Mouse (Mus musculus): ENCODE results near the gene Trak1. TPM values are rescaled to one million over a fixed set of nuclear protein-coding genes. Genes with fewer than 3 reads are reported as not detected.
A peak's percentile ranks its signal among the peaks of the same experiment; 100 is the strongest.
"Not testable (repeated sequence)": the region's sequence is repeated elsewhere in the genome, so short reads cannot be mapped to it uniquely, and the experiment has no call there.

Gene Trak1
- total RNA-seq, 4 experiments from 2014 or later: 206 to 233 (median 225) TPM

GRCm38 (mm10) chr9:121426451-121426850 is 129.1 kb downstream of the Trak1 start:
- no peak for DNase-seq (ENCODE audit: low spot score in 2 of 2)

DNA sequence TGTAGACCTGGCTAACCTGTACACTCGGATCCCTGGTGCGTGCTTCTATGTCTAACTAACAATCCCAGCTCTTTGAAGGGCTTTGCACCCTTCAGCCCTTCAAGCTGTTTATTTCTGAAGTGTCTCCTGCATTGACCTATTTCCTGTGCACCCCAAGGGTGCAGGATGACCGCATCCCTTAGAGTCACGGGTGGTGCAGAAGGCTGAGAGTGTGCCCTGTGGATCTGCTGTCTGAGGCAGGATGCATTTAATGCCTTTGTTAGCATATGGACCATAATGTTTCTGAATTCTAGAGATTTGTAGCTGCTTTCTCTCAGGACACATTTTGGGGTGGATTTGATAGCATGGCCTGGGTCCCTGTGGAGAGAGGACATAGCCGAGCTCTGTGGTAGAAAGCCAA is 129.6 kb downstream of the Trak1 start:
- no peak for DNase-seq (ENCODE audit: low spot score in 2 of 2)

- DNase-seq (ENCODE audit: low spot score in 2 of 2): no peak
These were observed 132.3 kb downstream of the Trak1 start for GRCm38 (mm10) chr9:121429592-121429991.

DNA sequence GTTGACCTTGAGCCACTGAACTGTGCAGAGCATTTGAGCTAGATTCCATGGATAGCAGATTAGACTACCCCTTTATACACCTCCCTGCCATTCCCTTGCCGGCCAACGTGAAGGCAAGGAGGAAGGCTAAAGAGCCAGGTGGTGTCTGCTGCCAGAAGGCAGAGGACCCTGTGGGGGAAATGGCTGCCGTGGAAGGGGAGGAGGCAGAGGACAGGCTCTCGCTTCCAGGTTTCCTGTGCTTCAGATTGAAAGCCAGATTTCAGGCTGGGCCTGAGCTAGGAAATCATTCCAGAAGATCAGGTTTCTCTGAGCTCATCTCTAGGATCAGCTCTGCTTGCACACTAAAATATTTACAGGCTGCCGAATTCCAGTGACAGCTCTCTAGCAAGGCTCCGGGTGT is 133.1 kb downstream of the Trak1 start:
- DNase-seq (ENCODE audit: low spot score in 2 of 2): no peak

GRCm38 (mm10) chr9:121433745-121434528 is 136.6 kb downstream of the Trak1 start:
- DNase-seq (ENCODE audit: low spot score in 2 of 2): no peak

- DNase-seq (ENCODE audit: low spot score in 2 of 2): no peak
These were observed 138.1 kb downstream of the Trak1 start for GRCm38 (mm10) chr9:121435332-121435956.

DNA sequence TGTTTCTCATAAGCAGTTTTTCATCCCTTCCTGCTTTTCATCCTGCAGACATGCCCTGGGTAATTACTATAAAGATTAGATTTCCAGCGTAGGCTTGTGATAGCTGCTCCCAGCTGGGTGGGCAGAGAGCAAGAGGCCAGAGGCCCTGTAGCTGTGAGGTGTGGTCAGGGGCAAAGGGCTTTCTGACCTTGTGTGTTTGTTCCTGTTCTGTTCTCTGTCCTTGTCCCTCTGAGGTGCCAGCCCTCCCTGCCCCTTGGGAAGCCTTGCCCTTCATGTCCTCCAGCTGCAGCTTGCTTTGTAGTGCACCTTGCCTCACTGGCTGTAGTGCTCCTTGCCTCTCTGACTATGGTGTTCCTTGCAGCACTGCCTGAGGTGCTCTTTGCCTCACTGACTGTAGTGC is 139.2 kb downstream of the Trak1 start:
- DNase-seq (ENCODE audit: low spot score in 2 of 2): no peak

DNA sequence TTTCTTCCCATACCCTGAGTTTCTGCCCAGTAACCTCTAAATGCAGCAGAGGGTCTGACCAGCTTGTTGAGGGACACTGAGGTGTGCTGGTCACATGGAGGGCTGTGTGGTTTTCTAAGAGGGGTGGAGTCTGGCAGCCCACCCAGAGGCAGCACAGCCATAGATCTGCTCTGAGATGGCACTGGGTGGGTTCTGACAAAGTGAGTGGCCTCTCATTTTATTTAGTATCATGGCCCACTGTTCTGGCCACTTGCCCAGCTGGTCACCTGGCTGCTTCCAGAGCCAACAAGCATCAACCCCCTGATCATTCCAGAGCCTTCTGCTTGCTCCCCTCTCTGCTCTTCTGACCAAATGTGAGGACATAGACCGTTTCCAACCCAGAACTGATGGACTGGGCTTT is 144.8 kb downstream of the Trak1 start:
- no peak for DNase-seq (ENCODE audit: low spot score in 2 of 2)

DNA sequence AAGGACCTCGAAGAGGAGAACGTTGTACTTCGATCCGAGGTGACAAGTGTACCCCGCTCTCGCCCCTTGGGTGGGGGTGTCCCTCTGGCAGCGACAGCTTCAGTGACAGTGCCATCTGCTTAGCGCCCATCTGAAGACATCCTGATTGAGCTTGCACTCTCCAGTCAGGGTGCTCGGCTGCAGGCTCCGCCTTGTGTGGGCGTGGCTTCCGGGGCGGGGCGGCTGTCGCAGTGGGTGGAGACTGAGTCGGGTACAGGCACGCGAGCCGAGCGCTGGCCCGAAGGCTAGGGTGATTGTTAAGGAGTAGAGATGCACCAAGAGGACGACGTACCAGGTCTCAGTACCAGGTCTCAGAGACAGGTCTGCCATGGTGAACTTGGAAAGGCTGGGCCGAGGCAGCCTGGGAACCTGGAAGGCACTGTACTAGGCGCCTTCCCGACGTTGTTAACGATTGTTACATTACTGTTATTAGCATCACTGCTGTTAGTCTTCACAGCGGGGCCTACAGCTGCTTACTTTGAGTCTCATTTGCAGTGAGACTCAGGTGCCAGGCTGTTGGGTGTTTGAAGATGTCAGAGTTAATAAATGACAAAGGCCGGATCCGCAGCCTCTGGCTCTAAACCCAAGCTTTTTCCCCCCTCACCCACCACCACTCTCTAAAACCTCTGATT is 146.5 kb downstream of the Trak1 start:
- no peak for DNase-seq (ENCODE audit: low spot score in 2 of 2)

DNA sequence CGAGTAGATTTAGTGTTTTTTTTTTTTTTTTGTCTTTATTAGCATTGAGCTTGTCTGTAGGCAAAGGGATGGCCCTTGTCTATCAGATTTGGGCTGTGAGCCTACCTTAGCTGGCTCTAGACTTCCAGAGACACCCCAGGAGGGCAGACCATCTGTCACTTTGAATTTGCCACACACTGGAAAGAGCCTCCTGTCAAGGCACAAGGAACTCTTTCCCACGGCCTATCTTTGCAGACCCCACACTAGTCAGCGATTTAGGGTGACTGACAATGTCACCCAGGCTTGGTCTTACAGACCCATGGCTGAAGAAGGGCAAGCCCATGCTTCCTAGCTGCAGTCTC is 147.0 kb downstream of the Trak1 start:
- DNase-seq (ENCODE audit: low spot score in 2 of 2): no peak

GRCm38 (mm10) chr9:121445364-121445763 is 148.1 kb downstream of the Trak1 start:
- no peak for DNase-seq (ENCODE audit: low spot score in 2 of 2)

GRCm38 (mm10) chr9:121446431-121446831 is 149.1 kb downstream of the Trak1 start:
- peak in 1 of 2 experiments; percentile 76 for DNase-seq (ENCODE audit: low spot score in 2 of 2)

- not testable (repeated sequence) for DNase-seq (ENCODE audit: low spot score in 2 of 2)
These were observed 155.1 kb downstream of the Trak1 start for GRCm38 (mm10) chr9:121452342-121452942.

- no peak for DNase-seq (ENCODE audit: low spot score in 2 of 2)
These were observed 157.6 kb downstream of the Trak1 start for GRCm38 (mm10) chr9:121454891-121455290.

DNA sequence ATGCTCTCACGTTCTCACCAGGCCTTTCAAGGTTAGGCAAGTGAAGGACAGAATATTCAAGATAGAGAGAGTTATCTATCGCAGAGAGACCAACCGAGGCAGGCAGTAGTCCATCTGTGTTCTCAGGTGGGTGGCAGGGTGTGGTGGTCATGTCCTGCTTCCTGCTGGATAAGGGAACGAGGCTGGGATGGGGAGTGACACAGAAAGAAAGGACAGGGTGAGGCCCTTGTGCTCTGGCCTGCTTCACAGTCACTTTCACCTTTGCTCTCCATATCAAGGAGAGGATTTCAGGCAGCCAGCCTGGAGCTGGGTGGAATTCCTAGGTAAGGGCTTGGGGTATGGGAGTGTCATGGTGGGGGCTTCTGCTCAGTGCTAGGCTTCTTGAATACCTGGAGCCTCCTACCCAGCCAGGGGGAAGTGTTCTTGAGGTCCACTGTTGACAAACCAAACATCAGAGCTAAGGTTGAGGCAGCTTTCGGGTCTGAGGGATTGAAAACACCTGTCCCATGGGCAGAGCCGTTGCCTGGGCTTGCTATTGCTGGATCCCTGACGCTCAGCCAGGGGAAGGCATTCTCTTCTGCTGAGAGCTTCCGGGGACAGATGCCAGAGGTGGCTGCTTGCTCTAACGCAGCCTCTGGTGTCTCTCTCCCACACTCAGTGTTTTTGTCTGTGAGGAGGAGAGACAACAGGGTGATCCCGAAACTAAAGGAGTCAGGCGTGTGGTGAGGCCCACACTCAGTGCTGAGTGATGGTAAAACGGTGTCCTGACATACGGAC is 159.6 kb downstream of the Trak1 start:
- DNase-seq (ENCODE audit: low spot score in 2 of 2): no peak

DNA sequence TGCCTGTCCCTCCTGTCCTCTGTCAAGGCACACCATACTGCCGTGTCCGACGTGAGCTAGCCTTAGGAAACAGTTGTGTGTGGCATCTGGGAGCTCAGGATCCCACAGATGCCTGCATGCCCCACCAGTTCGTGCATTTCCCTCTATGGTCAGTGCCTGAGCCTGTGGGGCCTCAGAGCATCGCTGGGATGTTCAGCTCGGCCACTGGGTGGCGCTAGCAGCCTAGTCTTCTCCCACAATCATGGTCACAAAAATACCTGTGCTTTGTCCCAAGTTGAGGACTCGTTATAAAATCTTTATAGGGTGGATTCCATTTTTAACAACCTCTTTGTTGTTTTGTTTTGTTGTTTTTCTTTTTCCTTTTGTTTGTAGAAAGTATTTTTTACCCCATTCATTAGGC is 161.2 kb downstream of the Trak1 start:
- DNase-seq (ENCODE audit: low spot score in 2 of 2): no peak

GRCm38 (mm10) chr9:121459950-121460349 is 162.6 kb downstream of the Trak1 start:
- DNase-seq (ENCODE audit: low spot score in 2 of 2): no peak

- DNase-seq (ENCODE audit: low spot score in 2 of 2): no peak
These were observed 163.2 kb downstream of the Trak1 start for GRCm38 (mm10) chr9:121460527-121460926.

DNA sequence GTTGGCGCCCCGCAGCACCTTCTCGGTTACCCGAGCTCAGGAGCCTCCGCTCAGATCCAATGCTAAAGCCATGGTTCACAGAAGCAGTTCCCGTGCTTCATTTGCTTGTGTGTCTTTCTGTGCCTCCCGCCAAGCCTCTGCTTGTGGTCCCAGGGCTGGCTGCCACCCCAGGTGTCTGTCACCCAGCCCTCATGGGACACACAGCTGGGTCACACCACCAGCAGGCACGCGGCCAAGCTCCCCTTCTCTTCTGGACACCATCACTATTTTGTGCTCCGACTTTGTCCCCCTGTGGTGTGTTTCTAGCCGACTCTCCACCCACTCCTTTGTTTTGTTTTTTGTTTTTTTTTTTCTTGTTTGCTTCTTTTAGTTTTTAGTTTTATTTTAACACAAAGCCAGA is 170.2 kb downstream of the Trak1 start:
- no peak for DNase-seq (ENCODE audit: low spot score in 2 of 2)

DNA sequence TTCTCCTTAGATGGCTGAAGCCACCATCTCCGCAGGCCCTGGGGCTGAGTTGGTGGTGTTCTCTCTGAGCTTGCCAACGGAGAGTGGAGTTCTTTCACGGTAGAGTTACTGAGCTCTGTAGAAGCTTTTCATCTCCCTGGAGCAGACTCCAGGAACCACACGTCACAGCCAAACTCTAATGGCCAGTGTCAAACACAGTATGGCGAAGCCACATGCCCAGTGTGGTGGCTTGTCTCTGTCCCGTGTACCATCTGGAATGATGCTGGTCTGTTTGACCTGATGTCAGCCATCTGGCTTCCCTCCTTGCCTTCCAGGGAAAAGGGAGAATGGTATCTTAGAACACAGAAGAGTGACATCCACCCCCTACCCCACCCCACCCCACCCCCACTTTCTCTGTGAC is 172.4 kb downstream of the Trak1 start:
- no peak for DNase-seq (ENCODE audit: low spot score in 2 of 2)

- DNase-seq (ENCODE audit: low spot score in 2 of 2): no peak
These were observed 177.5 kb downstream of the Trak1 start for GRCm38 (mm10) chr9:121474771-121475170.

Data from left cerebral cortex, adult 8-10 months (tissue).